Mouse (Mus musculus) heart, adult 2 months (tissue): ENCODE data around the gene Shisa2. TPM values are rescaled to one million over a fixed set of nuclear protein-coding genes. Genes with fewer than 3 reads are reported as not detected.

Experiments used
- DNase-seq, 2 experiments: peaks; one replicate each; pipeline ENCODE4 v3.0.0; 2021
- H3K27ac ChIP-seq: fragments of 200-600 bp; 2 replicates; pipeline ENCODE4 v1.8.1; 2022
- H3K27me3 ChIP-seq: fragments of 200-500 bp; 2 replicates; pipeline ENCODE4 v1.6.1; 2012; ENCODE audit warnings: mild to moderate bottlenecking, low read length, inconsistent platforms, mixed read lengths; ENCODE audit not compliant: control insufficient read depth, insufficient read depth
- H3K36me3 ChIP-seq: fragments of 200-500 bp; 2 replicates; pipeline ENCODE4 v1.6.1; 2012; ENCODE audit warnings: low read length, inconsistent platforms; ENCODE audit not compliant: control insufficient read depth, insufficient read depth
- H3K4me1 ChIP-seq: fragments of 200-500 bp; 2 replicates; pipeline ENCODE4 v1.6.1; 2011; ENCODE audit warnings: low read length; ENCODE audit not compliant: control insufficient read depth, insufficient read depth
- H3K4me3 ChIP-seq: fragments of 200-600 bp; 2 replicates; pipeline ENCODE4 v1.8.1; 2022
- H3K79me2 ChIP-seq: fragments of 200-500 bp; replicated peaks from 2 replicates; pipeline ENCODE4 v1.6.1; 2012; ENCODE audit warnings: mild to moderate bottlenecking, inconsistent platforms, low read length, moderate library complexity, mixed read lengths; ENCODE audit not compliant: control insufficient read depth, insufficient read depth
- H3K9ac ChIP-seq: fragments of 200-500 bp; 2 replicates; pipeline ENCODE4 v1.6.1; 2012; ENCODE audit warnings: low read depth, mild to moderate bottlenecking, control low read depth, inconsistent platforms, low read length, mixed read lengths
- CTCF ChIP-seq: fragments of 200-600 bp; IDR thresholded peaks from 2 replicates; pipeline ENCODE4 v1.8.1; 2022; ENCODE audit warnings: antibody characterized with exemption, mild to moderate bottlenecking, moderate library complexity
- EP300 ChIP-seq: fragments of 200-500 bp; IDR thresholded peaks from 2 replicates; pipeline ENCODE4 v1.6.1; 2011; ENCODE audit warnings: low read depth, low read length, control low read depth; ENCODE audit not compliant: insufficient read depth
- POLR2A ChIP-seq: fragments of 200-500 bp; IDR thresholded peaks from 2 replicates; pipeline ENCODE4 v1.6.1; 2011; ENCODE audit warnings: mild to moderate bottlenecking, low read depth, low read length, control low read depth; ENCODE audit not compliant: insufficient read depth
- WGBS: fragments of 180-500 bp; shearing (Covaris S2); methylation state at CpG from one replicate; pipeline ENCODE4 v1.1.7; 2018; 5-methylcytosine and 5-hydroxymethylcytosine counted together
- intact Hi-C: fragments of 180-260 bp; cut with DNase I; formaldehyde crosslinking; loops from one replicate; pipeline ENCODE4 v1.15.1; 2025
- polyA plus RNA-seq: library from polyadenylated mRNA; depleted of rRNA; stranded (reverse); fragments of >200 nt; gene quantifications from 2 replicates; pipeline ENCODE4 v1.2.3, GENCODE M21; 2012
- total RNA-seq, 2 experiments: library from RNA; stranded (reverse); gene quantifications; 2 replicates each; pipeline ENCODE4 v1.2.3; 2021

Gene Shisa2
- total and polyA plus RNA-seq, 3 experiments: 0.96 to 1.4 (median 1.0) TPM

GRCm38 (mm10) chr14:59633988-59634387, 8.9 kb downstream of the Shisa2 start:
- H3K36me3 ChIP-seq: no peaks in the 10 kb centered on the region
- H3K4me3 ChIP-seq: no peak overlapping the region
- H3K4me1 ChIP-seq: no peaks in the 10 kb centered on the region
- no peaks in the 10 kb centered on the region for H3K79me2 ChIP-seq
- WGBS: 86% methylated on average over 9 of the region's 9 CpGs
- no peak overlapping the region for H3K27ac ChIP-seq
- no peak for DNase-seq
- TF ChIP-seq EP300 (no peak), POLR2A (no peak), CTCF (no peak)
- intact Hi-C loops: no loop called here
- H3K9ac ChIP-seq: no peak overlapping the region
- H3K27me3 ChIP-seq: no peaks in the 10 kb centered on the region

GRCm38 (mm10) chr14:59638906-59639703, 14.0 kb downstream of the Shisa2 start:
- no peak for DNase-seq
- Histone ChIP-seq H3K9ac (no peak overlapping the region), H3K36me3 (no peaks in the 10 kb centered on the region), H3K79me2 (no peaks in the 10 kb centered on the region), H3K4me1 (no peaks in the 10 kb centered on the region), H3K4me3 (no peak overlapping the region), H3K27me3 (no peaks in the 10 kb centered on the region), H3K27ac (no peak overlapping the region)
- 52% methylated on average over 7 of the region's 7 CpGs for WGBS
- no peak for TF ChIP-seq EP300
- no peak for TF ChIP-seq CTCF
- TF ChIP-seq POLR2A: no peak
- intact Hi-C loops: no loop called here

- 30% methylated on average over 5 of the region's 5 CpGs for WGBS
- no peaks in the 10 kb centered on the region for H3K79me2 ChIP-seq
- H3K4me3 ChIP-seq: no peak overlapping the region
- no peak for TF ChIP-seq CTCF
- TF ChIP-seq POLR2A: no peak
- no peak for TF ChIP-seq EP300
- no peaks in the 10 kb centered on the region for H3K27me3 ChIP-seq
- H3K4me1 ChIP-seq: no peaks in the 10 kb centered on the region
- no peak for DNase-seq
- no peak overlapping the region for H3K27ac ChIP-seq
- H3K9ac ChIP-seq: no peak overlapping the region
- intact Hi-C loops: no loop called here
- no peaks in the 10 kb centered on the region for H3K36me3 ChIP-seq
Measured at GRCm38 (mm10) chr14:59641856-59642255, 16.7 kb downstream of the Shisa2 start.

- Histone ChIP-seq H3K27me3 (no peaks in the 10 kb centered on the region), H3K27ac (no peak overlapping the region), H3K36me3 (no peaks in the 10 kb centered on the region), H3K9ac (no peak overlapping the region), H3K4me3 (no peak overlapping the region), H3K4me1 (no peaks in the 10 kb centered on the region), H3K79me2 (no peaks in the 10 kb centered on the region)
- 17% methylated on average over 12 of the region's 12 CpGs for WGBS
- intact Hi-C loops: no loop called here
- TF ChIP-seq EP300 (no peak), POLR2A (no peak), CTCF (no peak)
- DNase-seq: no peak
Measured at GRCm38 (mm10) chr14:59643582-59643981, 18.5 kb downstream of the Shisa2 start.

GRCm38 (mm10) chr14:59644166-59644565, 19.1 kb downstream of the Shisa2 start:
- Histone ChIP-seq H3K79me2 (no peaks in the 10 kb centered on the region), H3K27ac (no peak overlapping the region), H3K4me3 (no peak overlapping the region), H3K4me1 (no peaks in the 10 kb centered on the region), H3K9ac (no peak overlapping the region), H3K27me3 (no peaks in the 10 kb centered on the region), H3K36me3 (no peaks in the 10 kb centered on the region)
- no peak for TF ChIP-seq CTCF
- TF ChIP-seq POLR2A: no peak
- no peak for TF ChIP-seq EP300
- intact Hi-C loops: no loop called here
- WGBS: 97% methylated on average over 1 of the region's 1 CpGs
- no peak for DNase-seq

GRCm38 (mm10) chr14:59644896-59645295, 19.8 kb downstream of the Shisa2 start:
- no peak overlapping the region for H3K27ac ChIP-seq
- no peak for TF ChIP-seq EP300
- TF ChIP-seq CTCF: no peak
- no peak for TF ChIP-seq POLR2A
- no peak overlapping the region for H3K9ac ChIP-seq
- H3K79me2 ChIP-seq: no peaks in the 10 kb centered on the region
- no peak overlapping the region for H3K4me3 ChIP-seq
- WGBS: 89% methylated on average over 3 of the region's 3 CpGs
- H3K36me3 ChIP-seq: no peaks in the 10 kb centered on the region
- H3K4me1 ChIP-seq: no peaks in the 10 kb centered on the region
- DNase-seq: no peak
- intact Hi-C loops: no loop called here
- H3K27me3 ChIP-seq: no peaks in the 10 kb centered on the region
